Mouse (Mus musculus) hindbrain, postnatal 0 days (tissue): ENCODE results near the gene Cldn13. TPM values are rescaled to one million over a fixed set of nuclear protein-coding genes. Genes with fewer than 3 reads are reported as not detected.
A peak's percentile ranks its signal among the peaks of the same experiment; 100 is the strongest.
"Not testable (repeated sequence)": the region's sequence is repeated elsewhere in the genome, so short reads cannot be mapped to it uniquely, and the experiment has no call there.

Experiments
- ATAC-seq: fragments of 200-750 bp; cut with Nextera tagmentation; 2 replicates; pipeline ENCODE4 v1.8.0; 2017; ENCODE audit warnings: mild to moderate bottlenecking, moderate TSS enrichment, moderate library complexity
- DNase-seq: peaks from one replicate; pipeline ENCODE4 v3.0.0-alpha.2; 2015; ENCODE audit warnings: low spot score
- H3K27ac ChIP-seq: fragments of 300-500 bp; sonication (generic); 2 replicates; pipeline ENCODE4 v1.5.1; 2014; ENCODE audit warnings: mild to moderate bottlenecking
- H3K27me3 ChIP-seq: fragments of 300-500 bp; sonication (generic); 2 replicates; pipeline ENCODE4 v1.6.1; 2014; ENCODE audit warnings: low read length, mixed read lengths; ENCODE audit not compliant: insufficient read depth
- H3K36me3 ChIP-seq: fragments of 300-500 bp; sonication (generic); 2 replicates; pipeline ENCODE4 v1.6.1; 2014; ENCODE audit warnings: low read length, mixed read lengths; ENCODE audit not compliant: insufficient read depth
- H3K4me1 ChIP-seq: fragments of 300-500 bp; sonication (generic); 2 replicates; pipeline ENCODE4 v1.6.1; 2014; ENCODE audit warnings: antibody characterized with exemption, low read length, mixed read lengths; ENCODE audit not compliant: insufficient read depth
- H3K4me2 ChIP-seq: fragments of 300-500 bp; sonication (generic); 2 replicates; pipeline ENCODE4 v1.6.1; 2014; ENCODE audit warnings: low read depth, mild to moderate bottlenecking, low read length, moderate library complexity, mixed read lengths
- H3K4me3 ChIP-seq: fragments of 300-500 bp; sonication (generic); 2 replicates; pipeline ENCODE4 v1.5.1; 2014; ENCODE audit warnings: low read length
- H3K9ac ChIP-seq: fragments of 300-500 bp; sonication (generic); replicated peaks from 2 replicates; pipeline ENCODE4 v1.6.1; 2014; ENCODE audit warnings: mild to moderate bottlenecking, low read length, moderate library complexity, mixed read lengths
- H3K9me3 ChIP-seq: fragments of 300-500 bp; sonication (generic); 2 replicates; pipeline ENCODE4 v1.6.1; 2016; ENCODE audit warnings: low read length, mixed read lengths
- CTCF ChIP-seq: IDR thresholded peaks from 2 replicates; pipeline ENCODE4 v1.5.1; 2016; ENCODE audit warnings: antibody characterized with exemption, control low read depth, low read depth
- WGBS: fragments of 180-500 bp; shearing (Covaris S2); extraction: QIAGEN DNeasy Blood & Tissue Kit; methylation state at CpG from one replicate; pipeline ENCODE4 v1.1.7; 2014; 5-methylcytosine and 5-hydroxymethylcytosine counted together
- polyA plus RNA-seq: library from polyadenylated mRNA; unstranded; fragments of >200 nt; fragmentation: Nextera tagmentation; extraction: Ambion mirVana; gene quantifications from 2 replicates; pipeline ENCODE4 v1.2.1, GENCODE M21; 2015
- total RNA-seq: library from RNA; depleted of rRNA; stranded (reverse); fragments of >200 nt; gene quantifications from 2 replicates; pipeline ENCODE4 v1.2.3, GENCODE M21; 2014; rRNA removed

Gene Cldn13
- total RNA-seq (not detected in 2 replicates), polyA plus RNA-seq (not detected in 2 replicates)

DNA sequence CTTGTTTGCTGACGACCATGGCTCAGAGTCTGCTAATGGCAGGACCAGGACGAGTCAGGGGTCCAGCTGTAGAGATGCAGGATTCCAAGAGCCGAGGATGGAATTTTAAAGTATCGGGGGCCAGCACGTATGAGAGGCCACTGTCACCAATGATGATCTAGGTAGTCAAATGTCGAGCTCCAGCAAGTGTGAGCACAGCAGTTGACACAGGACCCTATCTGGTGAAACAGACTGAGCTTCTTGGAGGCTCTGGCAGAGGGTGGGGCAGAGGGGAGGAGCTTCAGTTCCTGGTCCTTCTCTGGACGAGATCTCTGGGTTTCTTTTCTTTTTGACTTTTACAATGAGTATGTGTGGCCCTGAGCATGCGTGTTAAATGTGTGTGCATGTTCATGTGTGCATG, at the start of gene Cldn13:
Gene Cldn13, minus strand, starts transcription at position 216 of the 400 bp plus-strand sequence.
- Histone ChIP-seq H3K27me3 (no peaks in the 10 kb centered on the region), H3K4me2 (no peak within 1 kb of the TSS), H3K9me3 (no peaks in the 10 kb centered on the region), H3K27ac (no peak within 1 kb of the TSS), H3K9ac (no peak within 1 kb of the TSS), H3K36me3 (no peaks in the 10 kb centered on the region), H3K4me1 (no peaks in the 10 kb centered on the region), H3K4me3 (no peak within 1 kb of the TSS)
- WGBS, result 85% methylated on average over 8 of the region's 8 CpGs
- ATAC-seq, result no peak
- no peak for DNase-seq
- no peak for TF ChIP-seq CTCF

DNA sequence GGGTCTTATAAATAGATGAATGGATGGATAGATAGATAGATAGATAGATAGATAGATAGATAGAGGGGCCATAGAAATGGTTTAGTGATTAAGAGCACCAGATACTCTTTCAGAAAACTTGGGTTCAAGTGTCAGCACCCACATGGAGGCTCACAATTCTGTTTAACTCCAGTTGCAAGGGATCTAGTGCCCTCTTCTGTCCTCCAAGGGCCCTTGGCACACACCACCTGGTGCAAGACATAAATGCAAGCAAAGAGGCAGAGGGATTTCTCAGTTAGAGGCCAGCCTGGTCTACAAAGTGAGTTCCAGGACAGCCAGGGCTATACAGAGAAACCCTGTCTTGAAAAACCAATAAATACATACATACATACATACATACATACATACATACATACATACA, 49.3 kb upstream of the Cldn13 start:
- not testable (repeated sequence) for ATAC-seq, H3K4me2 ChIP-seq

GRCm38 (mm10) chr5:134963546-134963945, 48.2 kb upstream of the Cldn13 start:
- DNase-seq, result no peak
- H3K4me2 ChIP-seq, result no peak overlapping the region
- no peaks in the 10 kb centered on the region for H3K9me3 ChIP-seq
- TF ChIP-seq CTCF, result no peak
- no peak overlapping the region for H3K27ac ChIP-seq
- no peak for ATAC-seq
- peaks cover 4% of the 10 kb centered on the region; the same call in 1 of the 2 replicates for H3K4me1 ChIP-seq
- 34% methylated on average over 5 of the region's 5 CpGs for WGBS
- no peak overlapping the region for H3K9ac ChIP-seq
- H3K27me3 ChIP-seq, result no peaks in the 10 kb centered on the region
- no peak overlapping the region for H3K4me3 ChIP-seq
- no peaks in the 10 kb centered on the region for H3K36me3 ChIP-seq

More for the DNA sequence above, 49.3 kb upstream of the Cldn13 start:
- not testable (repeated sequence) for H3K27me3 ChIP-seq, DNase-seq, H3K9me3 ChIP-seq, H3K36me3 ChIP-seq, H3K9ac ChIP-seq, H3K27ac ChIP-seq, H3K4me1 ChIP-seq, H3K4me3 ChIP-seq

DNA sequence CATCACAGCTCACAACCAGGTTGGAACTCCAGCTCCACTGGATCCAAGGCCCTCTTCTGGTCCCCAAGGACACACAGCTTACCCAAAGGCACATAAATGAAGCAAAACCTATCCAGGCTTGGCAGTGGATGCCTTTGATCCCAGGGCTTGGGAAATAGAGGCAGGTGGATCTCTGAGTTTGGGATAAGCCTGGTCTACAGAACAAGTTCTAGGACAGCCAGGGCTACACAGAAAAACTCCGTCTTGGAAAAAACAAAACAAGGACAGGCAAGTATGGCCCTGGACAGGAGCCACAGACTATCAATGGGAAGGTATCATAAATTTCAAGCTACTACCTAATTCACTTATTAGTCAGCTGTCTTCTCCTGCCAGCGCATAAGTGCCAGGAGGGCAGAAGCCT, 46.2 kb upstream of the Cldn13 start:
- Histone ChIP-seq H3K9me3 (no peaks in the 10 kb centered on the region), H3K9ac (no peak overlapping the region), H3K27me3 (no peaks in the 10 kb centered on the region), H3K4me1 (peaks cover 4% of the 10 kb centered on the region; the same call in 1 of the 2 replicates), H3K36me3 (no peaks in the 10 kb centered on the region), H3K4me3 (no peak overlapping the region), H3K4me2 (no peak overlapping the region), H3K27ac (no peak overlapping the region)
- DNase-seq (no peak), ATAC-seq (no peak)
- WGBS, result 88% methylated on average over 2 of the region's 2 CpGs
- TF ChIP-seq CTCF, result no peak

GRCm38 (mm10) chr5:134960430-134960829, 45.1 kb upstream of the Cldn13 start:
- ATAC-seq, result no peak
- Histone ChIP-seq H3K36me3 (no peaks in the 10 kb centered on the region), H3K9ac (no peak overlapping the region), H3K4me1 (no peaks in the 10 kb centered on the region), H3K4me2 (no peak overlapping the region), H3K27ac (no peak overlapping the region), H3K27me3 (no peaks in the 10 kb centered on the region), H3K9me3 (no peaks in the 10 kb centered on the region), H3K4me3 (no peak overlapping the region)
- no peak for TF ChIP-seq CTCF
- DNase-seq, result no peak
- 71% methylated on average over 2 of the region's 2 CpGs for WGBS

DNA sequence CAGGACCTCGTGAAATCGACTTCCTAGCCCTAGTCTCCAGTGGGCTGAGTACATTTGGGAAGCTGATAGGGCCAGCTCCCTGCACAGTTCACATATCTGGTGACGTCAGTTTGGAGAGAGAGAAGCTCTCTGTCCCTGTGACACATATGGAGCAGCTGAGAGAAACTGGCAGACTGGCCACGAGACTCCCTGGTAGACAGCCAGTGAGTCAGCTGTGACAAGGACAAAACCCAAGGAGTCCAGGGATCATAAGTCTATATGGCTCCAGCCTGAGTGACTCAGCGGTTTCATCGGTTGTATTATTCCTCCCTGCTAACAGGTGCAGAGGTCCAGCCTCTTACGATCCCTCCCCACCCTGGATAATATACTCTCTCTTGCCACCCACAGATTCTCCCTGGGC, 43.8 kb upstream of the Cldn13 start:
- no peaks in the 10 kb centered on the region for H3K36me3 ChIP-seq
- no peaks in the 10 kb centered on the region for H3K4me1 ChIP-seq
- ATAC-seq, result peak; percentile 49
- no peak overlapping the region for H3K4me2 ChIP-seq
- TF ChIP-seq CTCF, result no peak
- H3K9ac ChIP-seq, result no peak overlapping the region
- H3K27me3 ChIP-seq, result no peaks in the 10 kb centered on the region
- WGBS, result 62% methylated on average over 7 of the region's 7 CpGs
- peak; percentile 50 for DNase-seq
- no peak overlapping the region for H3K4me3 ChIP-seq
- no peaks in the 10 kb centered on the region for H3K9me3 ChIP-seq
- H3K27ac ChIP-seq, result no peak overlapping the region

GRCm38 (mm10) chr5:134955491-134955890, 40.2 kb upstream of the Cldn13 start:
- Histone ChIP-seq H3K4me1 (no peaks in the 10 kb centered on the region), H3K9ac (no peak overlapping the region), H3K27ac (no peak overlapping the region), H3K4me3 (no peak overlapping the region), H3K4me2 (no peak overlapping the region), H3K27me3 (no peaks in the 10 kb centered on the region), H3K9me3 (no peaks in the 10 kb centered on the region), H3K36me3 (no peaks in the 10 kb centered on the region)
- ATAC-seq (no peak), DNase-seq (no peak)
- no peak for TF ChIP-seq CTCF
- WGBS, result 85% methylated on average over 5 of the region's 5 CpGs
